Comparison of ENCODE assay signal across 8 mouse cellular contexts in the genomic region with DNA sequence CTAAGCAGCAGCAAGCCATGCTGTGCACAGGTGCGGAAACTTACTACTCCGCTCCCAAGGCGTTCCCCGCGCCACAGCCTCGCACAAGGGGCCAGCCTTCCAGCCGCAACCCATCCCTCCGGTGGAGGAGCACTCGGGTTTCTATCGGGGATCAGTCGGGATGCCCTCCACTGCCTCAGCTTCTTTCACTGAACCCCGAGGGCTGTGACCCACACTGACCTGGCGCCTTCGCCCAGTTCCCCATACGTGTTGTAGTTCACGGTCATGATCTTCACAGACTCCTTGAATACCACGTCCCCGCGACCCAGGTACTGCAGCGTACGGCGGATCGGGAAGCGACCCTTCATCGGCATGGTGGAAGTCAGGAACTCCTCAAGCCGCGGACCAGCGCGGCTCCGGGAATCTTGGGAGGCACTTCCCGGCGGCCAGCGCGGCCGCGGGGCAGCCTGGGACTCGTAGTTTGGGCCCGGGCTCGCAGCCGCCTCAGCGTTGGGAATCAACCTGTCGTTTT. TPM values are rescaled to one million over a fixed set of nuclear protein-coding genes. Genes with fewer than 3 reads are reported as not detected.
DNase-seq lines count a peak whose midpoint lies in the region; ATAC-seq and TF ChIP-seq lines count a peak whose summit lies in the region.

A gene (minus strand): TSS at position 413 of the 511 bp plus-strand sequence.

- TF ChIP-seq POLR2A in testis, adult 2 months (IDR thresholded peaks at IDR 0.05; ENCODE audit: control insufficient read depth, low read depth, low read length), result peak; percentile 80

- intact Hi-C loops in heart, postnatal 10 days (cut with DNase I), result no loop called here

- WGBS in forebrain, embryonic 14.5 days, result under 1% methylated on average over 42 of the region's 42 CpGs
- under 1% methylated on average over 42 of the region's 42 CpGs for WGBS in liver, embryonic 16.5 days (ENCODE audit: insufficient replicate concordance)
- under 1% methylated on average over 42 of the region's 42 CpGs for WGBS in neural tube, embryonic 14.5 days

- DNase-seq in ES-E14 (ENCODE audit: low read depth, low spot score), result peak; percentile 53
- peak; percentile 62 for DNase-seq in cerebellum, adult 11 months
- peak; percentile 89 for DNase-seq in forebrain, embryonic 14.5 days (ENCODE audit: low spot score)
- DNase-seq in heart, postnatal 10 days, result peak; percentile 74 to 82
- peak; percentile 82 to 86 for DNase-seq in kidney, postnatal 4 days

- in situ Hi-C loops in ES-E14 (cut with MboI; ENCODE audit: low sequenced_read_pairs in 2 of 2, unreplicated experiment in 2 of 2), result no loop called here

- H3K27me3 ChIP-seq in forebrain, embryonic 14.5 days (replicated peaks; ENCODE audit: control insufficient read depth, insufficient read depth, low read length), result no peaks in the 10 kb centered on the region
- H3K27me3 ChIP-seq in liver, embryonic 16.5 days (ENCODE audit: control insufficient read depth, insufficient read depth, low read depth, low read length), result no peaks in the 10 kb centered on the region
- H3K27me3 ChIP-seq in neural tube, embryonic 14.5 days (ENCODE audit: control insufficient read depth, insufficient read depth, low read length), result no peaks in the 10 kb centered on the region
- H3K27me3 ChIP-seq in testis, adult 2 months (ENCODE audit: control insufficient read depth, insufficient read depth, low read length), result no peaks in the 10 kb centered on the region

- no peak for TF ChIP-seq CTCF in testis, adult 2 months (IDR thresholded peaks at IDR 0.05; ENCODE audit: control insufficient read depth, insufficient read depth, insufficient replicate concordance, low read depth, low read length)

- H3K9ac ChIP-seq in ES-E14 (ENCODE audit: insufficient read depth, low read depth, low read length, poor library complexity, severe bottlenecking), result peak within 1 kb of the TSS; percentile 96
- peak within 1 kb of the TSS; percentile 86 for H3K9ac ChIP-seq in forebrain, embryonic 14.5 days (ENCODE audit: low read length)
- H3K9ac ChIP-seq in liver, embryonic 16.5 days (ENCODE audit: low read depth, low read length), result peak within 1 kb of the TSS; percentile 83
- H3K9ac ChIP-seq in neural tube, embryonic 14.5 days (replicated peaks; ENCODE audit: low read depth, low read length), result peak within 1 kb of the TSS; percentile 64

- ATAC-seq in forebrain, embryonic 14.5 days, result peak; percentile 96
- ATAC-seq in liver, embryonic 16.5 days (ENCODE audit: low read depth), result peak; percentile 90
- peak; percentile 94 for ATAC-seq in neural tube, embryonic 14.5 days (ENCODE audit: low read depth)

- no peak within 1 kb of the TSS for H3K27ac ChIP-seq in ES-E14 (ENCODE audit: insufficient read depth, low read depth, low read length, poor library complexity, severe bottlenecking)
- H3K27ac ChIP-seq in forebrain, embryonic 14.5 days (ENCODE audit: low read depth, low read length), result peak within 1 kb of the TSS; percentile 65; the same call in 1 of the 2 replicates
- no peak within 1 kb of the TSS for H3K27ac ChIP-seq in liver, embryonic 16.5 days (ENCODE audit: low read length)
- peak within 1 kb of the TSS; percentile 64; the same call in 1 of the 2 replicates for H3K27ac ChIP-seq in neural tube, embryonic 14.5 days (ENCODE audit: low read depth, low read length)
- H3K27ac ChIP-seq in testis, adult 2 months (ENCODE audit: control insufficient read depth, insufficient read depth, low read depth, low read length), result peak within 1 kb of the TSS; percentile 32

- H3K36me3 ChIP-seq in ES-E14 (ENCODE audit: control insufficient read depth, insufficient read depth, low read length, poor library complexity, severe bottlenecking), result peaks cover 4% of the 10 kb centered on the region
- H3K36me3 ChIP-seq in forebrain, embryonic 14.5 days (ENCODE audit: control insufficient read depth, insufficient read depth, low read length), result peaks cover 30% of the 10 kb centered on the region
- H3K36me3 ChIP-seq in liver, embryonic 16.5 days (ENCODE audit: control insufficient read depth, insufficient read depth), result peaks cover 3% of the 10 kb centered on the region
- H3K36me3 ChIP-seq in neural tube, embryonic 14.5 days (ENCODE audit: control insufficient read depth, insufficient read depth, low read length), result peaks cover 5% of the 10 kb centered on the region
- H3K36me3 ChIP-seq in testis, adult 2 months (ENCODE audit: control insufficient read depth, insufficient read depth, low read length), result no peaks in the 10 kb centered on the region

- peak within 1 kb of the TSS; percentile 84 to 87 for H3K4me3 ChIP-seq in ES-E14 (ENCODE audit: insufficient read depth in 1 of 2, low read depth in 1 of 2, low read length in 2 of 2, poor library complexity in 1 of 2, severe bottlenecking in 1 of 2)
- peak within 1 kb of the TSS; percentile 84 for H3K4me3 ChIP-seq in forebrain, embryonic 14.5 days (ENCODE audit: low read depth, low read length)
- H3K4me3 ChIP-seq in liver, embryonic 16.5 days (ENCODE audit: low read depth, low read length), result peak within 1 kb of the TSS; percentile 81
- peak within 1 kb of the TSS; percentile 50 for H3K4me3 ChIP-seq in neural tube, embryonic 14.5 days (ENCODE audit: low read depth, low read length)
- peak within 1 kb of the TSS; percentile 91 for H3K4me3 ChIP-seq in testis, adult 2 months (ENCODE audit: control insufficient read depth, low read depth, low read length)

- H3K4me2 ChIP-seq in forebrain, embryonic 14.5 days (ENCODE audit: low read length), result peak within 1 kb of the TSS; percentile 83
- H3K4me2 ChIP-seq in liver, embryonic 16.5 days (ENCODE audit: low read depth, low read length), result peak within 1 kb of the TSS; percentile 73
- H3K4me2 ChIP-seq in neural tube, embryonic 14.5 days (ENCODE audit: low read depth, low read length), result peak within 1 kb of the TSS; percentile 67

- H3K9me3 ChIP-seq in ES-E14 (ENCODE audit: control insufficient read depth, insufficient read depth, low read depth, low read length), result no peaks in the 10 kb centered on the region
- no peaks in the 10 kb centered on the region for H3K9me3 ChIP-seq in forebrain, embryonic 14.5 days (replicated peaks; ENCODE audit: control insufficient read depth, low read length)
- H3K9me3 ChIP-seq in liver, embryonic 16.5 days (replicated peaks; ENCODE audit: control insufficient read depth, low read length), result no peaks in the 10 kb centered on the region
- H3K9me3 ChIP-seq in neural tube, embryonic 14.5 days (ENCODE audit: control insufficient read depth, low read length), result no peaks in the 10 kb centered on the region

- peaks cover 0 to 5% of the 10 kb centered on the region in 2 experiments; a peak in 1 of 4 replicates for H3K4me1 ChIP-seq in ES-E14 (ENCODE audit: control insufficient read depth in 2 of 2, insufficient read depth in 2 of 2, low read length in 2 of 2, poor library complexity in 1 of 2)
- H3K4me1 ChIP-seq in forebrain, embryonic 14.5 days (ENCODE audit: control insufficient read depth, insufficient read depth, low read length), result peaks cover 6% of the 10 kb centered on the region; the same call in 1 of the 2 replicates
- H3K4me1 ChIP-seq in liver, embryonic 16.5 days (ENCODE audit: control insufficient read depth, low read depth, low read length), result peaks cover 11% of the 10 kb centered on the region
- H3K4me1 ChIP-seq in neural tube, embryonic 14.5 days (ENCODE audit: control insufficient read depth, insufficient read depth, low read length), result peaks cover 7% of the 10 kb centered on the region
- peaks cover 5% of the 10 kb centered on the region for H3K4me1 ChIP-seq in testis, adult 2 months (ENCODE audit: control insufficient read depth, insufficient read depth, low read length)

TF ChIP-seq in ES-E14, 5 proteins besides CTCF, POLR2A, EP300 and RAD21:
- TF ChIP-seq ZC3H11A (IDR thresholded peaks at IDR 0.05; ENCODE audit: borderline replicate concordance, low read depth, low read length), result no peak
- peak; percentile 97 for TF ChIP-seq HCFC1 (IDR thresholded peaks at IDR 0.05; ENCODE audit: borderline replicate concordance, insufficient read depth, low read length)

RNA-seq across cellular contexts. Expression of the gene that starts here (rescaled TPM):
- 66.4 and 83.2 TPM in 2 replicates for total RNA-seq in ES-E14 (2012; rRNA removed)
- 56.4 and 61.1 TPM in 2 replicates for polyA plus RNA-seq in forebrain, embryonic 14.5 days (2014; fragmentation: Nextera tagmentation; extraction: Ambion mirVana)
- 10 to 100 TPM; 55.9 to 60.1 TPM for total RNA-seq in heart, postnatal 10 days (2021)
- polyA plus RNA-seq in liver, embryonic 16.5 days (2015; fragmentation: Nextera tagmentation; extraction: Ambion mirVana), result 30.9 and 37.0 TPM in 2 replicates
- polyA plus RNA-seq in neural tube, embryonic 14.5 days (2014; fragmentation: Nextera tagmentation; extraction: Ambion mirVana), result 64.1 and 66.0 TPM in 2 replicates
- polyA plus RNA-seq in testis, adult 2 months (2012; rRNA removed), result 12.2 and 14.3 TPM in 2 replicates

Comparison
In these comparisons a context has a peak if more than half of its experiments do, and no peak if none do; other contexts are left out.
1. H3K27ac ChIP-seq: peak in forebrain, embryonic 14.5 days (single experiment), neural tube, embryonic 14.5 days (single experiment) and testis, adult 2 months (single experiment); none in ES-E14 (single experiment) and liver, embryonic 16.5 days (single experiment).
2. Peak in every context shown above with its lines, with median percentiles within 50 percentile points of each other: DNase-seq, H3K4me3 ChIP-seq, H3K9ac ChIP-seq, ATAC-seq and H3K4me2 ChIP-seq.